Mouse (Mus musculus): ENCODE results near the gene Nppa. TPM values are rescaled to one million over a fixed set of nuclear protein-coding genes. Genes with fewer than 3 reads are reported as not detected.

Gene Nppa
- polyA plus RNA-seq, 1 experiment, result 0.58 TPM

DNA sequence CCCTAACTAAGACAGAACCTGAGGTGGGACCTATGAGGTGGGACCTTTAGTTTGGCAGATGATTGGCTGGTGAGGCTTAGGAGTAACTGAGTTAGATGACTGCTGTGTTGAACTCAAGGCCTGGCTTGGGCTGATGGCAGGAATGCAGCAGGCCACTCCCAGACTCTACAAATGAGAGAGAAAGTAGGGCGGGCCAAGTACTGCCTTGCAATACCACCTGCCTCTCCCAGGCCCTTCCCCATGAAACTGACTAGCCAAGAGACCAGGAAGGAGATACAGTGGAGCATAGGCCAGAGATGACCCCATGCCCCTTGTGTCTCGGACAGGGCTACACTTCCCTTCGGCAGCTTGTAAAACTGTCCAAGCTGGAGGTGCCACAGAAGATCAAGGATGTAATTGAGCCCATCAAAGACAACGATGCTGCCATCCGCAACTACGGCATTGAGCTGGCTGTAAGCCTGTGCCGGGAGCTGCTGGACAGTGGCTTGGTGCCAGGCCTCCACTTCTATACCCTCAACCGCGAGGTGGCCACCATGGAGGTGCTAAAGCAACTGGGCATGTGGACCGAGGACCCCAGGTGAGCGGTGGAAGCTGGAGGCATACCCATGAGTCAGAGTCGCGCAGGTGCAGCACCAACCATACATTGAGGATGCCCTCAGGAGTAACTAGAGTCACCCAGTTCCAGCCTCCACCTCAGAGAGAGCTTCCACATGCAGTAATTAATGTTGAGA is 50.7 kb downstream of the Nppa start:
- Histone ChIP-seq H3K27ac (ENCODE audit: insufficient read depth, low read depth, low read length) (no peak overlapping the region), H3K4me3 (ENCODE audit: insufficient read depth, low read depth, low read length) (no peak overlapping the region), H3K27me3 (replicated peaks; ENCODE audit: control insufficient read depth, insufficient read depth, low read length) (no peaks in the 10 kb centered on the region), H3K4me1 (ENCODE audit: control insufficient read depth, insufficient read depth, low read length) (peaks cover 4% of the 10 kb centered on the region), H3K36me3 (ENCODE audit: control insufficient read depth, insufficient read depth, low read length) (no peaks in the 10 kb centered on the region)
- 83% methylated on average over 13 of the region's 13 CpGs for WGBS
- no peak for DNase-seq
- TF ChIP-seq POLR2A (IDR thresholded peaks at IDR 0.05; ENCODE audit: low read depth, low read length), result no peak
- no peak for TF ChIP-seq CTCF (conservative IDR thresholded peaks at IDR 0.05; ENCODE audit: insufficient read depth, insufficient read length, low read depth, low read length)

Other genes with a start within 250 kb of the Nppa start
- gene Zfp984, start 190.9 kb upstream of the Nppa start, polyA plus RNA-seq (2012; rRNA removed), result 0.30 and 0.70 TPM in 2 replicates
- gene Zfp933, start 152.4 kb upstream of the Nppa start, polyA plus RNA-seq (2012; rRNA removed), result 0.90 and 1.2 TPM in 2 replicates
- 27.7 and 35.6 TPM in 2 replicates for gene Miip, start 131.9 kb upstream of the Nppa start, polyA plus RNA-seq (2012; rRNA removed)
- 1.0 and 1.4 TPM in 2 replicates for gene Fv1, start 131.7 kb upstream of the Nppa start, polyA plus RNA-seq (2012; rRNA removed)
- 82.8 and 85.5 TPM in 2 replicates for gene Mfn2, start 96.0 kb upstream of the Nppa start, polyA plus RNA-seq (2012; rRNA removed)
- gene Plod1, start 64.0 kb upstream of the Nppa start, polyA plus RNA-seq (2012; rRNA removed), result 42.1 and 45.9 TPM in 2 replicates
- gene 2510039O18Rik, start 59.8 kb upstream of the Nppa start, polyA plus RNA-seq (2012; rRNA removed), result 62.6 and 82.4 TPM in 2 replicates
- not detected in 2 replicates for gene Nppb, start 14.9 kb upstream of the Nppa start, polyA plus RNA-seq (2012; rRNA removed)
- gene Clcn6, start 38.1 kb downstream of the Nppa start, polyA plus RNA-seq (2012; rRNA removed), result 28.8 and 32.3 TPM in 2 replicates
- gene Mthfr, start 38.4 kb downstream of the Nppa start, polyA plus RNA-seq (2012; rRNA removed), result 36.3 and 48.4 TPM in 2 replicates
- 111 and 119 TPM in 2 replicates for gene Agtrap, start 87.3 kb downstream of the Nppa start, polyA plus RNA-seq (2012; rRNA removed)
- 22.8 and 25.5 TPM in 2 replicates for gene Mad2l2, start 129.7 kb downstream of the Nppa start, polyA plus RNA-seq (2012; rRNA removed)
- 0.03 and 0.11 TPM in 2 replicates for gene Draxin, start 130.0 kb downstream of the Nppa start, polyA plus RNA-seq (2012; rRNA removed)
- gene Fbxo6, start 151.4 kb downstream of the Nppa start, polyA plus RNA-seq (2012; rRNA removed), result 58.2 and 63.4 TPM in 2 replicates
- 29.8 and 45.7 TPM in 2 replicates for gene Fbxo44, start 159.8 kb downstream of the Nppa start, polyA plus RNA-seq (2012; rRNA removed)
- 1.5 and 2.3 TPM in 2 replicates for gene Fbxo2, start 159.9 kb downstream of the Nppa start, polyA plus RNA-seq (2012; rRNA removed)